Mouse (Mus musculus) liver, postnatal 0 days (tissue): Measurements from ENCODE around the gene Nt5dc3. TPM values are rescaled to one million over a fixed set of nuclear protein-coding genes. Genes with fewer than 3 reads are reported as not detected.

ENCODE experiments used
- ATAC-seq: fragments of 200-750 bp; cut with Nextera tagmentation; 2 replicates; pipeline ENCODE4 v1.8.0; 2017; ENCODE audit warnings: mild to moderate bottlenecking, moderate library complexity
- DNase-seq: peaks from one replicate; pipeline ENCODE4 v3.0.0-alpha.2; 2016
- H3K27ac ChIP-seq: fragments of 300-500 bp; sonication (generic); 2 replicates; pipeline ENCODE4 v1.5.1; 2014; ENCODE audit warnings: antibody characterized with exemption, moderate library complexity, mild to moderate bottlenecking, low read depth
- H3K27me3 ChIP-seq: fragments of 300-500 bp; sonication (generic); 2 replicates; pipeline ENCODE4 v1.6.1; 2014; ENCODE audit warnings: low read length, control low read depth, mixed read lengths; ENCODE audit not compliant: insufficient read depth
- H3K36me3 ChIP-seq: fragments of 300-500 bp; sonication (generic); replicated peaks from 2 replicates; pipeline ENCODE4 v1.6.1; 2014; ENCODE audit warnings: mild to moderate bottlenecking, control low read depth, low read length, moderate library complexity, mixed read lengths; ENCODE audit not compliant: insufficient read depth
- H3K4me1 ChIP-seq: fragments of 300-500 bp; sonication (generic); 2 replicates; pipeline ENCODE4 v1.6.1; 2014; ENCODE audit warnings: antibody characterized with exemption, mild to moderate bottlenecking, control low read depth; ENCODE audit not compliant: insufficient read depth
- H3K4me2 ChIP-seq: fragments of 300-500 bp; sonication (generic); 2 replicates; pipeline ENCODE4 v1.6.1; 2014; ENCODE audit warnings: low read depth, mild to moderate bottlenecking, low read length, moderate library complexity, mixed read lengths
- H3K4me3 ChIP-seq: fragments of 300-500 bp; sonication (generic); 2 replicates; pipeline ENCODE4 v1.5.1; 2014; ENCODE audit warnings: low read depth, low read length
- H3K9ac ChIP-seq: fragments of 300-500 bp; sonication (generic); replicated peaks from 2 replicates; pipeline ENCODE4 v1.6.1; 2014; ENCODE audit warnings: mild to moderate bottlenecking, moderate library complexity
- H3K9me3 ChIP-seq: fragments of 300-500 bp; sonication (generic); 2 replicates; pipeline ENCODE4 v1.6.1; 2016; ENCODE audit warnings: mild to moderate bottlenecking, control low read depth, low read length, mixed read lengths
- CTCF ChIP-seq: sonication (generic); IDR thresholded peaks from 2 replicates; pipeline ENCODE4 v1.5.1; 2016; ENCODE audit warnings: antibody characterized with exemption, low read depth
- EP300 ChIP-seq: IDR thresholded peaks from 2 replicates; pipeline ENCODE4 v1.6.1; 2016; ENCODE audit warnings: antibody characterized with exemption, low read depth, mild to moderate bottlenecking
- WGBS: fragments of 180-500 bp; shearing (Covaris S2); extraction: QIAGEN DNeasy Blood & Tissue Kit; methylation state at CpG from one replicate; pipeline ENCODE4 v1.1.7; 2014; ENCODE audit not compliant: insufficient replicate concordance; 5-methylcytosine and 5-hydroxymethylcytosine counted together
- polyA plus RNA-seq: library from polyadenylated mRNA; unstranded; fragments of >200 nt; fragmentation: Nextera tagmentation; extraction: Ambion mirVana; gene quantifications from 2 replicates; pipeline ENCODE4 v1.2.1, GENCODE M21; 2015

The Nt5dc3 gene
- polyA plus RNA-seq, 1 experiment from 2014 or later: 0.51 TPM

GRCm38 (mm10) chr10:86763672-86764071, 15.1 kb upstream of the Nt5dc3 start, which contains the start of gene Gm49358:
Gene Gm49358, plus strand, starts transcription at chr10:86763972.
- Histone ChIP-seq H3K4me2 (no peak within 1 kb of the TSS), H3K9ac (no peak within 1 kb of the TSS), H3K9me3 (no peaks in the 10 kb centered on the region), H3K4me3 (no peak within 1 kb of the TSS), H3K27me3 (no peaks in the 10 kb centered on the region), H3K4me1 (no peaks in the 10 kb centered on the region), H3K36me3 (no peaks in the 10 kb centered on the region), H3K27ac (no peak within 1 kb of the TSS)
- WGBS: 89% methylated on average over 5 of the region's 5 CpGs
- TF ChIP-seq EP300 (no peak), CTCF (no peak)
- ATAC-seq: no peak
- no peak for DNase-seq

- no peaks in the 10 kb centered on the region for H3K36me3 ChIP-seq
- peaks cover 5% of the 10 kb centered on the region; the same call in 1 of the 2 replicates for H3K4me1 ChIP-seq
- TF ChIP-seq CTCF (no peak), EP300 (no peak)
- no peak for DNase-seq
- no peak for ATAC-seq
- no peaks in the 10 kb centered on the region for H3K9me3 ChIP-seq
- no peaks in the 10 kb centered on the region for H3K27me3 ChIP-seq
- no peak overlapping the region for H3K4me3 ChIP-seq
- 74% methylated on average over 4 of the region's 4 CpGs for WGBS
- H3K4me2 ChIP-seq: no peak overlapping the region
- H3K9ac ChIP-seq: no peak overlapping the region
- H3K27ac ChIP-seq: no peak overlapping the region
Observed at GRCm38 (mm10) chr10:86765344-86765966, 13.3 kb upstream of the Nt5dc3 start.

GRCm38 (mm10) chr10:86769216-86769615, 9.6 kb upstream of the Nt5dc3 start:
- TF ChIP-seq EP300 (no peak), CTCF (no peak)
- Histone ChIP-seq H3K36me3 (no peaks in the 10 kb centered on the region), H3K4me3 (no peak overlapping the region), H3K9ac (no peak overlapping the region), H3K4me2 (no peak overlapping the region), H3K4me1 (peaks cover 5% of the 10 kb centered on the region; the same call in 1 of the 2 replicates), H3K27me3 (no peaks in the 10 kb centered on the region), H3K9me3 (no peaks in the 10 kb centered on the region), H3K27ac (no peak overlapping the region)
- 64% methylated on average over 5 of the region's 5 CpGs for WGBS
- DNase-seq (no peak), ATAC-seq (no peak)

GRCm38 (mm10) chr10:86769797-86770196, 9.0 kb upstream of the Nt5dc3 start:
- Histone ChIP-seq H3K9ac (no peak overlapping the region), H3K9me3 (no peaks in the 10 kb centered on the region), H3K36me3 (no peaks in the 10 kb centered on the region), H3K4me2 (no peak overlapping the region), H3K27me3 (no peaks in the 10 kb centered on the region), H3K4me3 (no peak overlapping the region), H3K27ac (no peak overlapping the region), H3K4me1 (peaks cover 5% of the 10 kb centered on the region; the same call in 1 of the 2 replicates)
- 49% methylated on average over 4 of the region's 4 CpGs for whole genome bisulfite sequencing
- ATAC-seq (peak; percentile 36; the same call in 1 of the 2 replicates), DNase-seq (no peak)
- TF ChIP-seq CTCF: no peak

- WGBS: 76% methylated on average over 5 of the region's 5 CpGs
- Histone ChIP-seq H3K27ac (no peak overlapping the region), H3K36me3 (no peaks in the 10 kb centered on the region), H3K4me1 (peaks cover 5% of the 10 kb centered on the region; the same call in 1 of the 2 replicates), H3K9ac (no peak overlapping the region), H3K27me3 (no peaks in the 10 kb centered on the region), H3K9me3 (no peaks in the 10 kb centered on the region), H3K4me3 (no peak overlapping the region), H3K4me2 (no peak overlapping the region)
- ATAC-seq (no peak), DNase-seq (no peak)
- TF ChIP-seq EP300: no peak
- no peak for TF ChIP-seq CTCF
Observed at GRCm38 (mm10) chr10:86771701-86772100, 7.1 kb upstream of the Nt5dc3 start.

GRCm38 (mm10) chr10:86772231-86772631, 6.6 kb upstream of the Nt5dc3 start:
- peaks cover 5% of the 10 kb centered on the region; the same call in 1 of the 2 replicates for H3K4me1 ChIP-seq
- DNase-seq (no peak), ATAC-seq (peak; percentile 23; the same call in 1 of the 2 replicates)
- H3K27ac ChIP-seq: no peak overlapping the region
- no peaks in the 10 kb centered on the region for H3K9me3 ChIP-seq
- no peaks in the 10 kb centered on the region for H3K27me3 ChIP-seq
- H3K4me2 ChIP-seq: no peak overlapping the region
- no peaks in the 10 kb centered on the region for H3K36me3 ChIP-seq
- WGBS: 51% methylated on average over 6 of the region's 6 CpGs
- no peak overlapping the region for H3K4me3 ChIP-seq
- TF ChIP-seq CTCF (no peak), EP300 (no peak)
- no peak overlapping the region for H3K9ac ChIP-seq
